ENCODE assay signal across 8 mouse cellular contexts in genomic region chr3:105642186-105642585, GRCm38 (mm10). TPM values are rescaled to one million over a fixed set of nuclear protein-coding genes. Genes with fewer than 3 reads are reported as not detected.
DNase-seq lines count a peak whose midpoint lies in the region; ATAC-seq and TF ChIP-seq lines count a peak whose summit lies in the region.
"Had no signal": no experiment of that assay in that cellular context is flagged by ENCODE, and none has a peak within 500 bp of the region (broad histone marks: within the 10 kb centered on the region; RNA-seq: fewer than 3 reads in every experiment).

No protein-coding gene starts in this region.

- H3K4me2 ChIP-seq in heart, postnatal 0 days (ENCODE audit: low read depth, low read length): no peak overlapping the region
- no peak overlapping the region for H3K4me2 ChIP-seq in midbrain, embryonic 16.5 days (ENCODE audit: low read length)
- H3K4me2 ChIP-seq: midbrain, embryonic 12.5 days had no signal

- H3K4me1 ChIP-seq in MEL (ENCODE audit: control insufficient read depth in 1 of 2, insufficient read depth in 2 of 2, low read length in 2 of 2): no peaks in the 10 kb centered on the region
- no peaks in the 10 kb centered on the region for H3K4me1 ChIP-seq in heart, postnatal 0 days (ENCODE audit: control insufficient read depth, insufficient read depth)
- no peaks in the 10 kb centered on the region for H3K4me1 ChIP-seq in midbrain, embryonic 16.5 days (ENCODE audit: control insufficient read depth, insufficient read depth, low read length)

- DNase-seq in layer of hippocampus, adult 11-12 months (ENCODE audit: low spot score): peak; percentile 31
- no peak for DNase-seq in layer of hippocampus, postnatal 36 days
- no peak for DNase-seq in MEL (ENCODE audit: low read depth, low spot score)
- DNase-seq in adrenal gland, postnatal 14 days: peak; percentile 52
- peak; percentile 55 for DNase-seq in heart, postnatal 0 days (ENCODE audit: low spot score)
- DNase-seq in B cell, adult 2 months: no peak

- no peaks in the 10 kb centered on the region for H3K9me3 ChIP-seq in MEL (replicated peaks; ENCODE audit: insufficient read depth, low read length)
- no peaks in the 10 kb centered on the region for H3K9me3 ChIP-seq in heart, postnatal 0 days (replicated peaks; ENCODE audit: control insufficient read depth, low read length)
- no peaks in the 10 kb centered on the region for H3K9me3 ChIP-seq in midbrain, embryonic 16.5 days (replicated peaks; ENCODE audit: control insufficient read depth, low read length, poor library complexity, severe bottlenecking)
- H3K9me3 ChIP-seq: midbrain, embryonic 12.5 days had no signal

- H3K4me3 ChIP-seq in MEL (ENCODE audit: control insufficient read depth in 1 of 2, insufficient read depth in 1 of 2, low read depth in 2 of 2, low read length in 2 of 2): no peak overlapping the region
- H3K4me3 ChIP-seq in heart, postnatal 0 days (ENCODE audit: low read depth, low read length): no peak overlapping the region
- no peak overlapping the region for H3K4me3 ChIP-seq in midbrain, embryonic 16.5 days (ENCODE audit: low read depth, low read length)
- H3K4me3 ChIP-seq: midbrain, embryonic 12.5 days had no signal

- TF ChIP-seq CTCF in MEL (IDR thresholded peaks at IDR 0.05 in 2 of 3, conservative IDR thresholded peaks at IDR 0.05 in 1 of 3; ENCODE audit: control insufficient read depth in 1 of 3, insufficient read depth in 1 of 3, low read depth in 2 of 3, low read length in 3 of 3, poor library complexity in 1 of 3, severe bottlenecking in 1 of 3): peak in 2 of 3 experiments; percentile 6; a peak in 1 of 6 replicates
- peak; percentile 70 for TF ChIP-seq CTCF in heart, postnatal 0 days (IDR thresholded peaks at IDR 0.05; ENCODE audit: low read depth)

- H3K27me3 ChIP-seq in MEL (ENCODE audit: control insufficient read depth in 1 of 2, insufficient read depth in 2 of 2, low read length in 2 of 2): no peaks in the 10 kb centered on the region; a peak in 2 of 4 replicates
- H3K27me3 ChIP-seq in heart, postnatal 0 days (ENCODE audit: control insufficient read depth, insufficient read depth, low read length): no peaks in the 10 kb centered on the region
- no peaks in the 10 kb centered on the region for H3K27me3 ChIP-seq in midbrain, embryonic 16.5 days (ENCODE audit: control insufficient read depth, insufficient read depth, low read depth, low read length)
- H3K27me3 ChIP-seq: midbrain, embryonic 12.5 days had no signal

- TF ChIP-seq RAD21 in MEL (IDR thresholded peaks at IDR 0.05; ENCODE audit: low read depth, low read length): no peak; the same call in none of the 2 replicates

- 22% methylated on average over 1 of the region's 1 CpGs for WGBS in heart, postnatal 0 days
- WGBS in midbrain, embryonic 16.5 days: 84% methylated on average over 1 of the region's 1 CpGs

- ATAC-seq in heart, postnatal 0 days (ENCODE audit: insufficient read depth, low read depth): peak; percentile 64
- peak; percentile 80 for ATAC-seq in midbrain, embryonic 16.5 days

- no peaks in the 10 kb centered on the region for H3K36me3 ChIP-seq in MEL (ENCODE audit: control insufficient read depth in 1 of 2, insufficient read depth in 2 of 2, low read length in 2 of 2)
- H3K36me3 ChIP-seq in heart, postnatal 0 days (replicated peaks; ENCODE audit: control insufficient read depth, insufficient read depth, low read length): no peaks in the 10 kb centered on the region
- H3K36me3 ChIP-seq in midbrain, embryonic 16.5 days (ENCODE audit: control insufficient read depth, insufficient read depth, low read length): no peaks in the 10 kb centered on the region
- H3K36me3 ChIP-seq: midbrain, embryonic 12.5 days had no signal

- H3K79me2 ChIP-seq in MEL (ENCODE audit: control insufficient read depth, insufficient read depth, low read length, poor library complexity): no peaks in the 10 kb centered on the region

- no peak overlapping the region for H3K9ac ChIP-seq in MEL (ENCODE audit: control insufficient read depth, low read depth, low read length, poor library complexity, severe bottlenecking)
- H3K9ac ChIP-seq in heart, postnatal 0 days (replicated peaks; ENCODE audit: low read depth, low read length): no peak overlapping the region
- no peak overlapping the region for H3K9ac ChIP-seq in midbrain, embryonic 16.5 days (ENCODE audit: low read depth, low read length)
- H3K9ac ChIP-seq: midbrain, embryonic 12.5 days had no signal

- TF ChIP-seq POLR2A in MEL (IDR thresholded peaks at IDR 0.05; ENCODE audit: control insufficient read depth in 1 of 2, insufficient read depth in 1 of 2, low read depth in 1 of 2, low read length in 2 of 2, poor library complexity in 1 of 2): no peak

- H3K27ac ChIP-seq in MEL (ENCODE audit: control insufficient read depth, low read depth, low read length): no peak overlapping the region
- H3K27ac ChIP-seq in heart, postnatal 0 days (ENCODE audit: low read depth): no peak overlapping the region
- no peak overlapping the region for H3K27ac ChIP-seq in midbrain, embryonic 16.5 days (ENCODE audit: low read length)
- H3K27ac ChIP-seq: midbrain, embryonic 12.5 days had no signal

- TF ChIP-seq EP300 in MEL (IDR thresholded peaks at IDR 0.05; ENCODE audit: low read depth in 1 of 2, low read length in 2 of 2): no peak
- no peak for TF ChIP-seq EP300 in heart, postnatal 0 days (IDR thresholded peaks at IDR 0.05; ENCODE audit: low read depth)

TF ChIP-seq in MEL, 35 proteins besides CTCF, POLR2A, EP300 and RAD21:
- no peak for TF ChIP-seq MAFK (IDR thresholded peaks at IDR 0.05; ENCODE audit: borderline replicate concordance, low read depth, low read length)
- TF ChIP-seq RCOR1 (IDR thresholded peaks at IDR 0.05; ENCODE audit: low read depth, low read length): no peak

RNA-seq across cellular contexts. Expression of gene Ddx20, which starts 45.2 kb away (rescaled TPM):
- 10 to 100 TPM; 11.1 to 11.9 TPM for total RNA-seq in layer of hippocampus, postnatal 36 days (2021)
- total RNA-seq in MEL (2012; rRNA removed): 37.3 and 38.0 TPM in 2 replicates
- polyA plus RNA-seq in MEL (2012; ENCODE audit: insufficient read depth in 1 of 2, insufficient read length in 2 of 2, low read depth in 1 of 2, low replicate concordance in 2 of 2, missing spikeins in 1 of 2): 10 to 100 TPM; 31.6 to 66.8 TPM
- 17.4 and 17.6 TPM in 2 replicates for total RNA-seq in adrenal gland, postnatal 14 days (2021)
- total RNA-seq in heart, postnatal 0 days (2014; rRNA removed; ENCODE audit: low replicate concordance): 12.6 and 19.7 TPM in 2 replicates
- polyA plus RNA-seq in heart, postnatal 0 days (2015; fragmentation: Nextera tagmentation; extraction: Ambion mirVana): 11.6 and 15.1 TPM in 2 replicates
- polyA plus RNA-seq in midbrain, embryonic 16.5 days (2015; fragmentation: Nextera tagmentation; extraction: Ambion mirVana): 24.6 and 27.1 TPM in 2 replicates

Comparison
In these comparisons a context has a peak if more than half of its experiments do, and no peak if none do; other contexts are left out.
1. DNase-seq: peak in layer of hippocampus, adult 11-12 months (single experiment), adrenal gland, postnatal 14 days (single experiment) and heart, postnatal 0 days (single experiment); none in layer of hippocampus, postnatal 36 days (0 of 2), MEL (single experiment) and B cell, adult 2 months (0 of 2).